Mouse (Mus musculus) liver, postnatal 0 days (tissue): Measurements from ENCODE around the gene Pgm1. TPM values are rescaled to one million over a fixed set of nuclear protein-coding genes. Genes with fewer than 3 reads are reported as not detected.
A peak's percentile ranks its signal among the peaks of the same experiment; 100 is the strongest.

Source experiments
- ATAC-seq: fragments of 200-750 bp; cut with Nextera tagmentation; 2 replicates; pipeline ENCODE4 v1.8.0; 2017; ENCODE audit warnings: mild to moderate bottlenecking, moderate library complexity
- DNase-seq: peaks from one replicate; pipeline ENCODE4 v3.0.0-alpha.2; 2016
- H3K27ac ChIP-seq: fragments of 300-500 bp; sonication (generic); 2 replicates; pipeline ENCODE4 v1.5.1; 2014; ENCODE audit warnings: antibody characterized with exemption, moderate library complexity, mild to moderate bottlenecking, low read depth
- H3K27me3 ChIP-seq: fragments of 300-500 bp; sonication (generic); 2 replicates; pipeline ENCODE4 v1.6.1; 2014; ENCODE audit warnings: low read length, control low read depth, mixed read lengths; ENCODE audit not compliant: insufficient read depth
- H3K36me3 ChIP-seq: fragments of 300-500 bp; sonication (generic); replicated peaks from 2 replicates; pipeline ENCODE4 v1.6.1; 2014; ENCODE audit warnings: mild to moderate bottlenecking, control low read depth, low read length, moderate library complexity, mixed read lengths; ENCODE audit not compliant: insufficient read depth
- H3K4me1 ChIP-seq: fragments of 300-500 bp; sonication (generic); 2 replicates; pipeline ENCODE4 v1.6.1; 2014; ENCODE audit warnings: antibody characterized with exemption, mild to moderate bottlenecking, control low read depth; ENCODE audit not compliant: insufficient read depth
- H3K4me2 ChIP-seq: fragments of 300-500 bp; sonication (generic); 2 replicates; pipeline ENCODE4 v1.6.1; 2014; ENCODE audit warnings: low read depth, mild to moderate bottlenecking, low read length, moderate library complexity, mixed read lengths
- H3K4me3 ChIP-seq: fragments of 300-500 bp; sonication (generic); 2 replicates; pipeline ENCODE4 v1.5.1; 2014; ENCODE audit warnings: low read depth, low read length
- H3K9ac ChIP-seq: fragments of 300-500 bp; sonication (generic); replicated peaks from 2 replicates; pipeline ENCODE4 v1.6.1; 2014; ENCODE audit warnings: mild to moderate bottlenecking, moderate library complexity
- H3K9me3 ChIP-seq: fragments of 300-500 bp; sonication (generic); 2 replicates; pipeline ENCODE4 v1.6.1; 2016; ENCODE audit warnings: mild to moderate bottlenecking, control low read depth, low read length, mixed read lengths
- CTCF ChIP-seq: sonication (generic); IDR thresholded peaks from 2 replicates; pipeline ENCODE4 v1.5.1; 2016; ENCODE audit warnings: antibody characterized with exemption, low read depth
- EP300 ChIP-seq: IDR thresholded peaks from 2 replicates; pipeline ENCODE4 v1.6.1; 2016; ENCODE audit warnings: antibody characterized with exemption, low read depth, mild to moderate bottlenecking
- WGBS: fragments of 180-500 bp; shearing (Covaris S2); extraction: QIAGEN DNeasy Blood & Tissue Kit; methylation state at CpG from one replicate; pipeline ENCODE4 v1.1.7; 2014; ENCODE audit not compliant: insufficient replicate concordance; 5-methylcytosine and 5-hydroxymethylcytosine counted together
- polyA plus RNA-seq: library from polyadenylated mRNA; unstranded; fragments of >200 nt; fragmentation: Nextera tagmentation; extraction: Ambion mirVana; gene quantifications from 2 replicates; pipeline ENCODE4 v1.2.1, GENCODE M21; 2015

Pgm1 gene
- polyA plus RNA-seq, 1 experiment from 2014 or later, result 144 TPM

- TF ChIP-seq EP300 (peak; percentile 53; the same call in 1 of the 2 replicates), CTCF (0 out of 2 replicates have a peak, but pooled peaks have one; percentile 5)
- Histone ChIP-seq H3K9ac (peak within 1 kb of the TSS; percentile 78), H3K36me3 (no peaks in the 10 kb centered on the region), H3K27ac (peak within 1 kb of the TSS; percentile 98), H3K4me3 (peak within 1 kb of the TSS; percentile 71), H3K27me3 (no peaks in the 10 kb centered on the region), H3K4me1 (peaks cover 12% of the 10 kb centered on the region), H3K4me2 (peak within 1 kb of the TSS; percentile 82), H3K9me3 (no peaks in the 10 kb centered on the region)
- ATAC-seq (peak; percentile 79), DNase-seq (peak; percentile 88)
- 1% methylated on average over 55 of the region's 57 CpGs for WGBS
These were observed 651 bp downstream of the Pgm1 start, which contains the start of gene Itgb3bp for GRCm38 (mm10) chr4:99929613-99930517. Gene Itgb3bp, minus strand, starts transcription at chr4:99929813.

- peaks cover 12% of the 10 kb centered on the region for H3K4me1 ChIP-seq
- H3K9ac ChIP-seq, result peak overlapping the region; percentile 78
- TF ChIP-seq CTCF (no peak), EP300 (no peak)
- H3K27me3 ChIP-seq, result no peaks in the 10 kb centered on the region
- peak overlapping the region; percentile 82 for H3K4me2 ChIP-seq
- H3K9me3 ChIP-seq, result no peaks in the 10 kb centered on the region
- WGBS, result 46% methylated on average over 10 of the region's 10 CpGs
- no peaks in the 10 kb centered on the region for H3K36me3 ChIP-seq
- DNase-seq (no peak), ATAC-seq (no peak)
- peak overlapping the region; percentile 98 for H3K27ac ChIP-seq
- peak overlapping the region; percentile 71 for H3K4me3 ChIP-seq
These were observed 1.5 kb downstream of the Pgm1 start for GRCm38 (mm10) chr4:99930518-99931239.

GRCm38 (mm10) chr4:99931240-99931580 is 2.0 kb downstream of the Pgm1 start:
- peak overlapping the region; percentile 98 for H3K27ac ChIP-seq
- H3K36me3 ChIP-seq, result no peaks in the 10 kb centered on the region
- 63% methylated on average over 11 of the region's 11 CpGs for WGBS
- H3K4me1 ChIP-seq, result peaks cover 10% of the 10 kb centered on the region
- TF ChIP-seq EP300 (no peak), CTCF (no peak)
- ATAC-seq, result no peak
- peak overlapping the region; percentile 71 for H3K4me3 ChIP-seq
- H3K9me3 ChIP-seq, result no peaks in the 10 kb centered on the region
- peak overlapping the region; percentile 82 for H3K4me2 ChIP-seq
- H3K9ac ChIP-seq, result peak overlapping the region; percentile 78
- no peak for DNase-seq
- no peaks in the 10 kb centered on the region for H3K27me3 ChIP-seq

GRCm38 (mm10) chr4:99931807-99932206 is 2.6 kb downstream of the Pgm1 start:
- no peak for ATAC-seq
- Histone ChIP-seq H3K27ac (peak overlapping the region; percentile 98), H3K36me3 (no peaks in the 10 kb centered on the region), H3K27me3 (no peaks in the 10 kb centered on the region), H3K4me2 (peak overlapping the region; percentile 82), H3K9me3 (no peaks in the 10 kb centered on the region), H3K4me3 (peak overlapping the region; percentile 71; the same call in 1 of the 2 replicates), H3K4me1 (peaks cover 8% of the 10 kb centered on the region), H3K9ac (no peak overlapping the region)
- WGBS, result 78% methylated on average over 4 of the region's 4 CpGs
- DNase-seq, result no peak
- TF ChIP-seq CTCF, result no peak
- no peak for TF ChIP-seq EP300

GRCm38 (mm10) chr4:99934859-99935258 is 5.6 kb downstream of the Pgm1 start:
- no peaks in the 10 kb centered on the region for H3K27me3 ChIP-seq
- whole genome bisulfite sequencing, result 78% methylated on average over 7 of the region's 7 CpGs
- TF ChIP-seq CTCF (no peak), EP300 (no peak)
- H3K27ac ChIP-seq, result no peak overlapping the region
- H3K9ac ChIP-seq, result no peak overlapping the region
- no peaks in the 10 kb centered on the region for H3K9me3 ChIP-seq
- ATAC-seq, result no peak
- no peaks in the 10 kb centered on the region for H3K36me3 ChIP-seq
- peak; percentile 29 for DNase-seq
- H3K4me3 ChIP-seq, result no peak overlapping the region
- H3K4me1 ChIP-seq, result peaks cover 12% of the 10 kb centered on the region
- no peak overlapping the region for H3K4me2 ChIP-seq

- DNase-seq (no peak), ATAC-seq (no peak)
- 66% methylated on average over 5 of the region's 5 CpGs for WGBS
- Histone ChIP-seq H3K4me3 (no peak overlapping the region), H3K36me3 (0 out of 2 replicates have a peak, but pooled peaks cover 3% of the 10 kb centered on the region), H3K4me1 (peaks cover 15% of the 10 kb centered on the region), H3K9me3 (no peaks in the 10 kb centered on the region), H3K27ac (no peak overlapping the region), H3K9ac (no peak overlapping the region), H3K4me2 (no peak overlapping the region), H3K27me3 (no peaks in the 10 kb centered on the region)
- TF ChIP-seq EP300, result no peak
- no peak for TF ChIP-seq CTCF
These were observed 7.1 kb downstream of the Pgm1 start for GRCm38 (mm10) chr4:99936278-99936677.
